Mouse (Mus musculus): ENCODE measurements around the gene Ddi1. TPM values are rescaled to one million over a fixed set of nuclear protein-coding genes. Genes with fewer than 3 reads are reported as not detected.
"Not testable (repeated sequence)": the region's sequence is repeated elsewhere in the genome, so short reads cannot be mapped to it uniquely, and the experiment has no call there.

Gene Ddi1
- not detected for total RNA-seq (2021)
- long read RNA-seq, experiment 1, result 0 reads
- long read RNA-seq, experiment 2, result 0 reads

DNA sequence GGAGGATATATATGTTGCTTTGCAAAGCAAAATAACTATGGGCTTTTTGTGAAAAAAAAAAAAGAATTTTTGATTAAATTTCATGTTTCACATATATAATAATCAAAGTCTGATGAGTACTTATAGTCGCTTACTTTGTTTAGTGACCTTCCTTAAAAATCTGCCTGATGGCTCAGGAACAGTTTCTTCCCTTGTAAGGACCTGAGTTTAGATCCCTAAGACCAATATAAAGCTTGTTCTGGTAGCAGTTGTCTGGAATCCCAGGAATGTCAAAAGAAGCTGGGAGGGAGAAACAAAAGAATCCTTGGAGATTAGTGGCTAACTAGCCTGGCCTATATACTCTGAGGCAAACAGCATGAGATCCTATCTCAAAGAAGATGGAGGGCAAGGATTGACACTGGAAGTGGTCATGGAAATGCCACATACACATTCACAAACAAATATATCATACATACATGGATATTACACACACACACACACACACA lies at the start of gene Ddi1:
Ddi1 (minus strand) TSS at position 51 of the 485 bp plus-strand sequence.
- DNase-seq, result no peak

DNA sequence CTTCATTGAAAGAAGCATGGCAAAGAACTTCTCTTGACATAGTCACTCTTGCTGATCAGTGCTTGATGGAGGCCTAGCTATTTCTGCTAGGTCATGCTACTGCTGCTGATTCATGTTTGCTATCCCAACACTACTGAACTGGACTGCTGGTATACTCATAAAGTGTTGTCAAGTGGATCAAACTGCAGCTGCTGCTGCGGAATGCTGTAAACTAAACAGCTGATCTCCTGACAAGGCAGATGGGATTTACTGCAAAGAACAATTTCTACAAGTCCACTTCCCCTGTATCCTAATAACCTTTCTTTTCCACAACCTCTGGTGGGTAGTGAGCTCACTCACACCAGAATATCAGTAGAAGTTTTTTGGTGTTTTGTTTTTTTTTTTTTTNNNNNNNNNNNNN lies 47.5 kb upstream of the Ddi1 start:
- DNase-seq, result no peak

DNA sequence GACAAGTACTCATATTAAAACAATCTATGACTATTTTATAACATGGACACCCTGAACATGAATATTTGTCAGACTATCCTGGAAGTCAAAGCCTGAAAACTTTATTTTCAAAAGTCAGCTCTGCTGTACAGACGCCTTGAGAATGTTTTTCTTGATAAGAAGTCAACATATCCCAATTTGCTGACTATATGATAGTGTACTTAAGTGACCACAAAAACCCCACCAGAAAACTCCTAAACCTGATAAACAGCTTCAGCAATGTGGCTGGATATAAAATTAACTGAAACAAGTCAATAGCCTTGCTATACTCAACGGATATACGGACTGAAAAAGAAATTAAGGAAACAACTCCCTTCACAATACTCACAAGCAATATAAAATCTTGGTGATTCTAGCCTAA lies 36.2 kb upstream of the Ddi1 start:
- no peak for DNase-seq

DNA sequence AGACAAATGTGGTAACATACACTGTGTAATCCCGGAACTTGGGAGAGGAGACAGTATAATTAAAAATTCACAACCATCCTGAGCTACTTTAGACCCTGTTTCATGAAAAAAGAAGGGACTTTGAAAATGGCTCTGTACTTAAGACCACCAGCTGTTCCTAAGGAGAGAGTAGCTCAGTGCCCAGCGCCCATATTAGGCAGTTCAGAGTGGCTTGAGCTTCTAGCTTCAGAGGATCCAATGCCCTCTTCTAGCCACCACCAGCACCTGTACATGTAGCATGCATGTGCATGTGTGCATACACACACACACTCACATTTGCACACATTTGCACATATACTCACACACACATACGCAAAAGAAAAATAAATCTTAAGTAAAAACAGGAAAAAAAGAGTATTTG lies 34.9 kb upstream of the Ddi1 start:
- DNase-seq, result no peak

DNA sequence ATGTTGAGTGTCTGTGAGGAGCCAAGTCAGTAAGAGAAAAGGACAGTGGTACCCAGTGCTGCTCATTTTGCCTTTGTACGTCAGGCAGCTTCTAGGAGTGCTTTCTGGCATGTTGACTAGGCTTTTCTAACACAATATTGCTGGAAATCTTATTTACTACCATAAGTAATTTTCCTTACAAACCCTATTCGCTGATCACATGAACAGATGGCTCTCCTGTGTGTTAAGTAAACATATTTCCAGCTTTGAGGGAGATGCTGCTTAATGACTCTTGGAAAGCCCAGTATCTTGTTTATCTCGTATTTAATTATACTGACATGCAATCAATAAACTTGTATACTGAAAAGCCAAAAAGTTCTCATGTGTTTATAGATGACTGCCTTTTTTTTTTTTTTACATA lies 32.4 kb upstream of the Ddi1 start:
- DNase-seq, result no peak

DNA sequence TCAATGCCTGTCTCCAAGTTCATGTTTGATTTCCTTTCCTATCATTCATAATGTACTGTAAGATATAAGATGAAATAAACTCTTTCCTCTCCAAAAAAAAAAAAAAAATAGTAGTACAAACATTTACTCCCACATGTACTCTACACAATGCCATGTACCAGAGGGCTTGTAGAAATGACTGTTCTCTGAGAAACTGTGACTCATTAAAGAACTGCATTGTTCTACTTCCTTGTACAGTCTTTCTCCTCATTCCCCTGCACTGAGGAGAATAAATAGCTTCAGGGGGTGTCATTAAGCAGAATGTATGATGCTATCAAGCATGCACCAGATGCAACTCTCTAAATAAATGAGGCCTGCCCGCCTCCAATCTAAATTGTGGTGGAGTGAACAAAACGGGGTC lies 28.9 kb upstream of the Ddi1 start:
- no peak for DNase-seq

DNA sequence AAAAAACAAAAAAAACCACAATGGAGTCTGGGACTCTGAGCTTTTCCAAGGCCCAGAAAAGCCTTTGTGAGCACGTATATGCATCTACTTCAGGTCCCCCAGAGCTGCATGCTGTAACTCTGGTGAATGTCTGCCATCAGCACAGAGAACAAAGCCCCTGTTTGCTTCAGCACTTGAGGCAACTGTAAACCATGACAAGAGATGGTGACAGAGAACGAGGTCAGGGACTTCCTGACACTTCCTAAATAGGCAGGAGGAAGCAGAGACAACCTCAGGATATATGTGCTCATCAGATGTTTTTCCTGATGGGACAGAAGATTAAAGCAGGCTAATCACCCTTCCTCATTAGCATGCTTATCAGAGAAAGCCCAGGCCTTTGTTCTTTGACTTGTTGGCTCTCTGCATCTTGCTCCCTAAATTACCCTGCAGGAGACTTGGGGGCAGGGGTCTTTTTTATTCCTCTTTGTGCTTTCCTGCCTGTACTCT lies 19.6 kb upstream of the Ddi1 start:
- no peak for DNase-seq

DNA sequence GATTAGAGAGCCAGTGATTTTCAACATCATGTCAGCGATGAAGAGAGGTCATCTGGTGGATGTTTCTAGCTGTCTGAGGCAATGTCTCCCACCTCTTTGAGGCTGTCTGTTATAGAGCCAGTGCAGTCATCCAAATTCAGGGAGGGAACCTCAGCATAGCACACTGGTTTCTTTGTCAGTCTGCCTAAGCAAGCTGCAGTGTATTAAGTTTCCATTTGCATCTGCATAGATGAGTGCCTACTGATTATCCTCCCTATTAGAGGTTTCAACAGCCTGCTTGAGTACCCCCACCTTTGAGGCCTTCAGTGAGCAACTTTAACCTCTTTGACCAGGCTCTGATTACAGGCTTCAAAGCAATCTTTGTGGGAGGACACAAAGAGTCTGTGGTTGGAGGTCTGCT lies 17.1 kb upstream of the Ddi1 start:
- no peak for DNase-seq

DNA sequence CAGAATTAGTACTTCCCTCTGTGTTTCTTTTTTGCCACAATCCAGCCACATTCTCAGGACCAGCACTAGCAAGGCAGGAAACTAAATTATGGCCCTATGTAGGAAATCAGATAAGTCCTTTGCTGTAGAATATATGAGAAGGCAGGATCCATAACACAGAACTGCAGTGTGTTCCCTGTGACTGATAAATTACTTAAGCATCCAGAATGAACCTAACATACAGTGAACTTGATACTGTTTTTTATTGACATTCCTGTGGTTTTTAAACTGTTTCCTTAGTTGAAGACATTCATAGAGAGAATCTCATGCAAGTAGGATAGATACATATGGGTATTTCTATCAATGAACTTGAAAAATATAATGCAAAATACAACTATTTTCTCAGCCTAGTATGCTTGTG lies 7.9 kb upstream of the Ddi1 start:
- DNase-seq, result no peak

DNA sequence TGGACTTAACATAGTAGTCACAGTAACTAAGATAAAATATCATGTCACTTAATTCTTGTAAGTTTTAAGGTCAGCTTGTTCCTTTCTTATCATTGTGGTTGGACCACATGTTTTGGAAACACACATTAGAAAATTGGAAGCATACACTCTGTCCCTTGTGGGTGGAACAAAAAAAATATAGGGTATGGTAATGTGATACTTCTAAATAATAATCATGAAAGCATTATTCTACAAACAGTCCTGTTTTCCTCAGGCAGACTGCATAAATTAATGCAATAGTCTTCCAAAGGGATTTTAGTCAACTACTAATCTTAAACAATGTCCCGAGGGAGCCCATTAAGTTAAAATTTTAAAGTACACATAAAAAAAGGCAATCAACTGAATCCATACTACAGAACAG lies 6.7 kb upstream of the Ddi1 start:
- DNase-seq, result no peak

DNA sequence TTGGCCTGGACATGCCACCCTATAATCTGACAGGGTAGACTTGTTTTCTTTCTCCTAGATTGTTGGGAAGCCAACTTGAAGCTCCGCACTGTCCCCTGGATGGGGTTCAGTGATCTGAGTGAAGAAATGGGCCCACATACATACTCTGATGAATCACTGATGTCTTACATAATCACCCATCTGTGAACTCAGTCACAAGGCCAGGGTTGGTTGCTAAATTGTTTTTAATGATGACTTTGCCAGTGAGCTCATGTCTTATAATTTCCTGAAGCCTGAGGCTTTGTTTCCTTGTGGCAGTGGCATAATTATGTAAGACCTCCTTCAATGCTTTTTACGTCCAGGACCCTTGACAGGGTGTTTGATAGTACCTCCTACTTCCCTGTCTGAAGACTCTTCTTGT lies 4.8 kb downstream of the Ddi1 start:
- peak; percentile 4 to 12 for DNase-seq

DNA sequence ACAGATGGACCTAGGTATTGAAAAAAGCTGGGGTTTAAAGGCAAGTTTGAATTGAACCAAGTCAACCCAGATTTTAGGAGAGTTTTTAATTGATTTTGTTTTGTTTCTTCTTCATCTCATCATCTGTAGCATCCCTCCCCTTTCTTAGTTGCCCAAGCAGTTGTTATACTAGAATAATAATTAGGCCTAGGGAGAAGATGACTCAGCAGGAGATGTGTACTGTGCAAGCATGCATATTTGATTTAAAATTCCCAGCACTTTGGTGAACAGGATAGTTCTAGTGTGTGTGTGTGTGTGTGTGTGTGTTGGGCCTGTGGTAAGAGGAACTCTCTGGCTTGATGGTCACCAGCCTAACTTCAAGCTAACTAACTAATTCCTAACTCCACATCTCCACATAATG lies 12.6 kb downstream of the Ddi1 start:
- DNase-seq, result no peak

DNA sequence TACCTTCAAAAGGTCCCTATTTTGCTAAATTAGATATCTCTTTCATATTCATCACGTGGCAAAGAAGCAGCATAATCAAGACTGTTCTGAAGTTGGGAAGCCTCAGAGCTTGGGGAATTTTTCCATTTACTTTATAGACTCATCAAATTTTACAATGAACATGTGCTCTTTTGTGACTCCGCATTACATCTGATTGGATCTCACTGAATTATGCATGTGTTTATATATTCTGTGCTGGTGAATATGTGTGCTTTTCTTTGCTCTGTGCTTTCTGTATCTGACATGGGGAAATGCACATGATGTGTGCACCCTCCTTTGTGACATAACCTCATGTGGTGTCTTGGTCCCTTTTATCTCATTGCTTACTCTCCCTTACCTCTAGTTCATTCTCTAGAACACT lies 17.7 kb downstream of the Ddi1 start:
- no peak for DNase-seq

DNA sequence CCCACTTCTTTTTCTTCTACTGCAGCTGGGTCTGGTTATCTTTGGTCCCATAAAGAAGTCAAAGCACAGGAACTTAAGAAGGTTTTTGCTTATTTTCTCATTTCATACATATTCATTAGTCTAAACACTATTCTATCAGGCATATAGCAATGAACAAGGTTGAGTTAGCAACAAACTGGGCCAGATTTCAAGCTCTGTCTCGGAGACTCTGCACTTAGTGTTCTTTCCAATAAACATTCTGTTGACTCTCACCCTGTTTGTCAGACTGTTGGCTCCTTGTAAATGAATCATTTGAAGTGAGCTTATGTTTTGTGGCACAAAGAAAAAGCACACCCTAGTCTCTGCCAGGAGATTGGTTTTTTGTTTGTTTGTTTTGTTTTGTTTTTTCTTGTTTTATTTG lies 19.3 kb downstream of the Ddi1 start:
- DNase-seq, result peak in 1 of 2 experiments; percentile 7

DNA sequence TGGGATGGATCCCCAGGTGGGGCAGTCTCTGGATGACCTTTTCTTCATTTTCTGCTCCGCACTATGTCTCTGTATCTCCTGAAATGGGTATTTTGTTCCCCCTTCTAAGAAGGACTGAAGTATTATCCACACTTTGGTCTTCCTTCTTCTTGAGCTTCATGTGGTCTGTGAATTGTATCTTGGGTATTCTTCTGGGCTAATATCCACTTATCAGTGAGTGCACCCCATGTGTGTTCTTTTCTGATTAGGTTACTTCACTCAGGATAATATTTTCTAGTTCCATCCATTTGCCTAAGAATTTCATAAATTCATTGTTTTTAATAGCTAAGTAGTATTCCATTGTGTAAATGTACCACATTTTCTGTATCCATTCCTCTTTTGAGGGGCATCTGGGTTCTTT lies 33.7 kb downstream of the Ddi1 start:
- not testable (repeated sequence) for DNase-seq

DNA sequence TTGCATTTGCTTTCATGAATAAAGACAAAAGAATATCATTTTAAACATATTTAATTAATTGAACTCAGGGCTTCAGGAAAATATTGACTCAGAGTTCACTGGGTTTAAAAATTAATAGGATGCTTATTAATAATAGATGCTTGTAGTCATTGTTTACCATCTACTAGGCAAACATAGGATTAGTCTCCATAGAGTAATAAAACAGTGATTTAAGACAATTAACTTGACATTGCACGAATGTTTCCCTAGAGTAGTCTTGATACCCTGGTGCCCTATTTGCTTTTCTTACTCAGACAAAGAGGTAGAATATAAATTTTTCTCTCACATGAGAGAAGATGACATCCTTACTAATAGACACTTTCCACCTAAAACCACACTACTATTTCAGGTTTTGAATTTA lies 52.1 kb downstream of the Ddi1 start:
- no peak for DNase-seq

DNA sequence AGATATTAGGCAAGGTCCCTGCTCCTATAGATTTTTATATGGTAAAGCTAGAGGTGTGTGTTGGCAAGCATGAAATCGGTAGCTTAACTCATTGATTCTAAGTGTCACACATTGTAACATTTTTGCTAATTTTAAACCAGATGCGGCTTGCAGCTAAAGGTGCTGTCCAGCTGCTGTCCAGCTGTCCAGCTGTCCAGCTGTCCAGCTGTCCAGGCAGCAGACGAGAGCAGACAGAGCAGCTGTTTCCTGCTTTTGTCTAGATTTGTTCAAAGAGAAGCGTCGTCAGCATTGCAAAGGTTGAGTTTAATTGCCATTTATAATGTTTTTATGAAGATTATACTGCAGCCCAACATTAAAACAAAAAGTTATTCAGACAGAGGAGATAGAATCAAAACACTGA lies 56.8 kb downstream of the Ddi1 start:
- no peak for DNase-seq

Other genes starting within 250 kb of the Ddi1 start
- gene Pdgfd, start 101.3 kb downstream of the Ddi1 start, total RNA-seq (2021), result 10 to 100 TPM; 26.3 to 44.8 TPM